Mouse (Mus musculus) limb, embryonic 12.5 days (tissue): ENCODE measurements around the gene Pex3. TPM values are rescaled to one million over a fixed set of nuclear protein-coding genes. Genes with fewer than 3 reads are reported as not detected.
"Not testable (repeated sequence)": the region's sequence is repeated elsewhere in the genome, so short reads cannot be mapped to it uniquely, and the experiment has no call there.

ENCODE experiments used
- ATAC-seq: fragments of 200-750 bp; cut with Nextera tagmentation; 2 replicates; pipeline ENCODE4 v1.8.0; 2017; ENCODE audit warnings: low read depth, moderate TSS enrichment; ENCODE audit not compliant: insufficient number of reproducible peaks, insufficient read depth, low FRiP score, low TSS enrichment
- H3K27ac ChIP-seq: fragments of 300-500 bp; sonication (generic); 2 replicates; pipeline ENCODE4 v1.5.1; 2016; ENCODE audit warnings: mild to moderate bottlenecking, moderate library complexity
- H3K27me3 ChIP-seq: fragments of 300-500 bp; sonication (generic); 2 replicates; pipeline ENCODE4 v1.6.1; 2016; ENCODE audit warnings: mild to moderate bottlenecking, moderate library complexity
- H3K36me3 ChIP-seq: fragments of 300-500 bp; sonication (generic); 2 replicates; pipeline ENCODE4 v1.6.1; 2016; ENCODE audit warnings: mild to moderate bottlenecking, moderate library complexity
- H3K4me1 ChIP-seq: fragments of 300-500 bp; sonication (generic); replicated peaks from 2 replicates; pipeline ENCODE4 v1.6.1; 2016
- H3K4me2 ChIP-seq: fragments of 300-500 bp; sonication (generic); 2 replicates; pipeline ENCODE4 v1.6.1; 2016; ENCODE audit warnings: mild to moderate bottlenecking, moderate library complexity
- H3K4me3 ChIP-seq: fragments of 300-500 bp; sonication (generic); replicated peaks from 2 replicates; pipeline ENCODE4 v1.5.1; 2016; ENCODE audit warnings: mild to moderate bottlenecking
- H3K9ac ChIP-seq: fragments of 300-500 bp; sonication (generic); replicated peaks from 2 replicates; pipeline ENCODE4 v1.6.1; 2016; ENCODE audit warnings: mild to moderate bottlenecking, moderate library complexity
- H3K9me3 ChIP-seq: fragments of 300-500 bp; sonication (generic); 2 replicates; pipeline ENCODE4 v1.6.1; 2016; ENCODE audit warnings: mild to moderate bottlenecking, moderate library complexity
- WGBS: fragments of 180-500 bp; shearing (Covaris S2); methylation state at CpG from one replicate; pipeline ENCODE4 v1.1.7; 2016; 5-methylcytosine and 5-hydroxymethylcytosine counted together
- polyA plus RNA-seq: library from polyadenylated mRNA; unstranded; fragments of >200 nt; fragmentation: Nextera tagmentation; extraction: Ambion mirVana; gene quantifications from 2 replicates; pipeline ENCODE4 v1.2.1, GENCODE M21; 2016

Gene Pex3
- polyA plus RNA-seq, 1 experiment from 2014 or later = 20.3 TPM

- H3K9me3 ChIP-seq = no peaks in the 10 kb centered on the region
- no peaks in the 10 kb centered on the region for H3K27me3 ChIP-seq
- H3K9ac ChIP-seq = no peak overlapping the region
- no peak overlapping the region for H3K27ac ChIP-seq
- 90% methylated on average over 3 of the region's 3 CpGs for WGBS
- H3K4me1 ChIP-seq = no peaks in the 10 kb centered on the region
- H3K4me2 ChIP-seq = no peak overlapping the region
- ATAC-seq = no peak
- H3K36me3 ChIP-seq = peaks cover 50% of the 10 kb centered on the region
- no peak overlapping the region for H3K4me3 ChIP-seq
These were observed 18.2 kb downstream of the Pex3 start for GRCm38 (mm10) chr10:13534751-13535150.

GRCm38 (mm10) chr10:13528155-13528554, 24.8 kb downstream of the Pex3 start:
- H3K4me2 ChIP-seq = no peak overlapping the region
- ATAC-seq = no peak
- H3K9ac ChIP-seq = no peak overlapping the region
- H3K4me3 ChIP-seq = no peak overlapping the region
- H3K4me1 ChIP-seq = no peaks in the 10 kb centered on the region
- 93% methylated on average over 4 of the region's 4 CpGs for WGBS
- no peaks in the 10 kb centered on the region for H3K27me3 ChIP-seq
- H3K9me3 ChIP-seq = no peaks in the 10 kb centered on the region
- H3K36me3 ChIP-seq = peaks cover 45% of the 10 kb centered on the region; the same call in 1 of the 2 replicates
- no peak overlapping the region for H3K27ac ChIP-seq

GRCm38 (mm10) chr10:13521857-13522256, 31.1 kb downstream of the Pex3 start:
- peaks cover 9% of the 10 kb centered on the region; the same call in 1 of the 2 replicates for H3K36me3 ChIP-seq
- no peaks in the 10 kb centered on the region for H3K27me3 ChIP-seq
- H3K9ac ChIP-seq = no peak overlapping the region
- no peak overlapping the region for H3K4me3 ChIP-seq
- no peak overlapping the region for H3K4me2 ChIP-seq
- H3K4me1 ChIP-seq = no peaks in the 10 kb centered on the region
- no peaks in the 10 kb centered on the region for H3K9me3 ChIP-seq
- no peak for ATAC-seq
- WGBS = 83% methylated on average over 4 of the region's 4 CpGs
- no peak overlapping the region for H3K27ac ChIP-seq

- no peak overlapping the region for H3K4me2 ChIP-seq
- WGBS = 85% methylated on average over 8 of the region's 8 CpGs
These were observed 50.6 kb downstream of the Pex3 start for GRCm38 (mm10) chr10:13502371-13502770.

GRCm38 (mm10) chr10:13501533-13501932, 51.4 kb downstream of the Pex3 start:
- not testable (repeated sequence) for H3K27ac ChIP-seq, ATAC-seq, H3K36me3 ChIP-seq, H3K4me1 ChIP-seq, H3K9me3 ChIP-seq, H3K27me3 ChIP-seq
- H3K4me2 ChIP-seq = peak overlapping the region; percentile 83
- 52% methylated on average over 4 of the region's 4 CpGs for WGBS
- H3K4me3 ChIP-seq = peak overlapping the region; percentile 63
- peak overlapping the region; percentile 63 for H3K9ac ChIP-seq

More at GRCm38 (mm10) chr10:13502371-13502770, 50.6 kb downstream of the Pex3 start:
- Histone ChIP-seq H3K27ac (no peak overlapping the region), H3K36me3 (peaks cover 9% of the 10 kb centered on the region; the same call in 1 of the 2 replicates), H3K9ac (no peak overlapping the region), H3K27me3 (0 out of 2 replicates have a peak, but pooled peaks cover 4% of the 10 kb centered on the region), H3K4me1 (no peaks in the 10 kb centered on the region; the same call in 1 of the 2 replicates), H3K9me3 (no peaks in the 10 kb centered on the region), H3K4me3 (no peak overlapping the region)
- no peak for ATAC-seq

GRCm38 (mm10) chr10:13500938-13501496, 51.9 kb downstream of the Pex3 start:
- ATAC-seq = peak; percentile 83
- under 1% methylated on average over 30 of the region's 30 CpGs for WGBS
- Histone ChIP-seq H3K9me3 (no peaks in the 10 kb centered on the region), H3K4me2 (peak overlapping the region; percentile 83), H3K27ac (no peak overlapping the region), H3K36me3 (peaks cover 9% of the 10 kb centered on the region; the same call in 1 of the 2 replicates), H3K9ac (peak overlapping the region; percentile 63), H3K4me1 (no peaks in the 10 kb centered on the region; the same call in 1 of the 2 replicates), H3K27me3 (0 out of 2 replicates have a peak, but pooled peaks cover 4% of the 10 kb centered on the region), H3K4me3 (peak overlapping the region; percentile 63)

- no peaks in the 10 kb centered on the region; the same call in 1 of the 2 replicates for H3K4me1 ChIP-seq
- H3K9ac ChIP-seq = no peak overlapping the region
- H3K9me3 ChIP-seq = no peaks in the 10 kb centered on the region
- no peak; the same call in 1 of the 2 replicates for ATAC-seq
- H3K27me3 ChIP-seq = 0 out of 2 replicates have a peak, but pooled peaks cover 4% of the 10 kb centered on the region
- H3K36me3 ChIP-seq = peaks cover 9% of the 10 kb centered on the region; the same call in 1 of the 2 replicates
- 50% methylated on average over 9 of the region's 9 CpGs for WGBS
- peak overlapping the region; percentile 83 for H3K4me2 ChIP-seq
- H3K27ac ChIP-seq = no peak overlapping the region
- H3K4me3 ChIP-seq = peak overlapping the region; percentile 63
These were observed 52.5 kb downstream of the Pex3 start for GRCm38 (mm10) chr10:13500473-13500872.

GRCm38 (mm10) chr10:13499331-13499730, 53.6 kb downstream of the Pex3 start, which contains the start of gene Fuca2:
Gene Fuca2, plus strand, starts transcription at chr10:13499540.
- Histone ChIP-seq H3K27ac (no peak within 1 kb of the TSS), H3K9me3 (no peaks in the 10 kb centered on the region), H3K4me3 (no peak within 1 kb of the TSS), H3K4me1 (no peaks in the 10 kb centered on the region; the same call in 1 of the 2 replicates), H3K4me2 (no peak within 1 kb of the TSS), H3K9ac (no peak within 1 kb of the TSS), H3K27me3 (0 out of 2 replicates have a peak, but pooled peaks cover 4% of the 10 kb centered on the region), H3K36me3 (no peaks in the 10 kb centered on the region)
- 79% methylated on average over 2 of the region's 2 CpGs for WGBS
- ATAC-seq = no peak

- 0 out of 2 replicates have a peak, but pooled peaks cover 4% of the 10 kb centered on the region for H3K27me3 ChIP-seq
- no peak overlapping the region for H3K9ac ChIP-seq
- no peaks in the 10 kb centered on the region for H3K36me3 ChIP-seq
- WGBS = 85% methylated on average over 3 of the region's 3 CpGs
- no peaks in the 10 kb centered on the region; the same call in 1 of the 2 replicates for H3K4me1 ChIP-seq
- H3K4me3 ChIP-seq = no peak overlapping the region
- ATAC-seq = no peak
- H3K4me2 ChIP-seq = no peak overlapping the region
- H3K27ac ChIP-seq = no peak overlapping the region
- no peaks in the 10 kb centered on the region for H3K9me3 ChIP-seq
These were observed 56.6 kb downstream of the Pex3 start for GRCm38 (mm10) chr10:13496315-13496714.

- Histone ChIP-seq H3K27ac (no peak overlapping the region), H3K9me3 (no peaks in the 10 kb centered on the region), H3K27me3 (0 out of 2 replicates have a peak, but pooled peaks cover under 1% of the 10 kb centered on the region), H3K9ac (no peak overlapping the region), H3K4me2 (no peak overlapping the region), H3K4me3 (no peak overlapping the region), H3K4me1 (no peaks in the 10 kb centered on the region), H3K36me3 (no peaks in the 10 kb centered on the region)
- ATAC-seq = no peak
- 91% methylated on average over 9 of the region's 9 CpGs for WGBS
These were observed 58.8 kb downstream of the Pex3 start for GRCm38 (mm10) chr10:13493978-13494686.

- Histone ChIP-seq H3K9me3 (no peaks in the 10 kb centered on the region), H3K4me2 (no peak overlapping the region), H3K4me1 (no peaks in the 10 kb centered on the region), H3K9ac (no peak overlapping the region), H3K36me3 (no peaks in the 10 kb centered on the region), H3K4me3 (no peak overlapping the region), H3K27ac (no peak overlapping the region), H3K27me3 (no peaks in the 10 kb centered on the region)
- no peak for ATAC-seq
- WGBS = 78% methylated on average over 6 of the region's 6 CpGs
These were observed 63.3 kb downstream of the Pex3 start for GRCm38 (mm10) chr10:13489671-13490070.
